Mouse (Mus musculus): Measurements from ENCODE around the gene Hsd17b2.
"Not testable (repeated sequence)": the region's sequence is repeated elsewhere in the genome, so short reads cannot be mapped to it uniquely, and the experiment has no call there.

DNA sequence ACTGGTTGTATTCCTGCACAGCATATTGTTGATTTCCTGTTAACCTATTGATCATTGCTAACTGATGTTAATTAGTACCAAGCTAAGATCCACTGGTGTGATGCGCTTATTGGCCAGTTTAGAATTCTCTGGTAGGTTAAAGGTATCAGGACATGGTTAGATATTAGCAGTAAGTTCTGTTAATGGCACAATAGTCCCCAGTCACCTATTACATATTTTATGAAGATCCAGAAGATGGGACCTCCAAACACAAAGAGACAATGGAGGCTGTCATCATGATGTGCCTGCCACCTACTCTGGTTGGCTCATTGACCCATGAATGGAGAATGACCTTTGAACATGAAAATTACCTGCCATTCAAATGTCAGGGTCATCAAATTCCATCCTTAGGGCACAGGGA is 36.5 kb downstream of the Hsd17b2 start:
- TF ChIP-seq CTCF (IDR thresholded peaks at IDR 0.05; ENCODE audit: control insufficient read depth, insufficient read depth, low read length); POLR2A (IDR thresholded peaks at IDR 0.05; ENCODE audit: borderline replicate concordance, control insufficient read depth, low read depth, low read length): not testable (repeated sequence)

Data from bone marrow, adult 2 months (tissue).